Mouse (Mus musculus) bone marrow macrophage, adult 2 months (primary cell): Measurements from ENCODE around the gene Nkain2.

Source experiments
- CTCF ChIP-seq: IDR thresholded peaks from 2 replicates; pipeline ENCODE4 v1.5.1; 2012; ENCODE audit warnings: low read depth, mild to moderate bottlenecking, low read length, moderate library complexity
- POLR2A ChIP-seq: IDR thresholded peaks from 2 replicates; pipeline ENCODE4 v1.6.1; 2012; ENCODE audit warnings: mild to moderate bottlenecking, low read depth, low read length, borderline replicate concordance

DNA sequence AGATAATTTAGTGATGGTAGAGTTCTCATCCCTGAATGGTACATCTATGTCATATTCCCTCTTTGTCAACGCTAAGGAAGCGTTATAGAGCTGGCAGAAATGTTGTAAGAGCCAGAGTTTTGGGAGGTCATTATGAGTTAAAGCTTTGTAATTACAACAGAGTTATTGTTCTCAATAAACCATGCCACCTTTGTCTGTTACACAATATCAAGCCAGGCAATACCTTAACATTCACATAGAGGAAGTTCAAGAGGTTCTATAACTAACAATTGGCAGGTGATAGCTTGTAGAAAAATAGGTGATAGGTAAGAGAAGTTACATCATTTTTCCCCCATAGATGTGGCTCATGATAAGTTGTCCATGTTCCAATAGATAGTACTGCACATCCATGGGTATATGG lies 832.0 kb downstream of the Nkain2 start:
- TF ChIP-seq POLR2A (no peak), CTCF (no peak)
